Mouse (Mus musculus): Measurements from ENCODE around the gene Slc25a13.

The Slc25a13 gene

GRCm38 (mm10) chr6:6167339-6168126, 49.4 kb downstream of the Slc25a13 start:
- DNase-seq = no peak

- DNase-seq = no peak
These were observed 53.9 kb downstream of the Slc25a13 start for GRCm38 (mm10) chr6:6162993-6163623.

DNA sequence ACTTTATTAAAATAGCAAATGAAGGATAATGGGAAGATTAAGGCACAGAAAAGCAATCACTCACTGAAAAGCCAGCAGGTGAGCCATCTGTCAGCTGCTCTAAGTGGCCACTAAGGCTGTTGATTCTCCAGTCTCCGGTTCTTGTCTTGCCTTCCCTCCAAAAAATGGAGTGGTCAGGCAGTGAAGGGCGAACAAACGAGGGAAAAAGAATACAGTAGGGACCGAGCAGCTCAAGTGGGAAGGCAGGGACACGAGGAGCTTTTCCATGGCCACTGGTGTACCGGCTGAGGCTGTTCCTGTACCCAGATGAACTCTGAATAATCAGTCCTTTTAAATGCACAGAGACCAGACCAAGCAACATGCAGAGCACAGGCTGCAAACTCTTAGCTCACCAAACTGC, 54.8 kb downstream of the Slc25a13 start:
- no peak for DNase-seq

GRCm38 (mm10) chr6:6160645-6161426, 56.1 kb downstream of the Slc25a13 start:
- no peak for DNase-seq

- DNase-seq = no peak
These were observed 57.6 kb downstream of the Slc25a13 start for GRCm38 (mm10) chr6:6159221-6159859.

- DNase-seq = no peak
These were observed 63.5 kb downstream of the Slc25a13 start for GRCm38 (mm10) chr6:6153426-6153825.

GRCm38 (mm10) chr6:6150811-6151210, 66.2 kb downstream of the Slc25a13 start:
- DNase-seq = no peak

GRCm38 (mm10) chr6:6149751-6150150, 67.2 kb downstream of the Slc25a13 start:
- DNase-seq = no peak

DNA sequence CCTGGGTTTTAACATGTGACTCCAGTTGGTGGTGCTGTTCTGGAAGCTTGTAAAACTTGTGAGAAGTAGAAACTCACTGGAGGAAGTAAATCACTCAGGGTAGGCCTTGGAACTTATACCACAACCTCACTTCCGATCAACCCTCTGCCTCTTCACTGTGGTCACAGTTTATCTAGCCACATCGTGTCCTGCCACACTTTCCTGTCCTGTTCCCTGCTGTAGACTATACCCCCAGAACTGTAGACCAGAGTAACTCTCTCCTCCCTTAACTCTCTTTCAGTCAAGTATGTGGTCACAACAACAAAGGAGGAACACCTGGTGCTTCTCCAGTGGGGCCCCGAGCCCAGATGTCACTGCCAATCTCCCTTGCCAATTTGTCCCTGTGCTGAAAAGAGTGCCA, 67.6 kb downstream of the Slc25a13 start:
- DNase-seq = peak in 1 of 2 experiments; percentile 8

DNA sequence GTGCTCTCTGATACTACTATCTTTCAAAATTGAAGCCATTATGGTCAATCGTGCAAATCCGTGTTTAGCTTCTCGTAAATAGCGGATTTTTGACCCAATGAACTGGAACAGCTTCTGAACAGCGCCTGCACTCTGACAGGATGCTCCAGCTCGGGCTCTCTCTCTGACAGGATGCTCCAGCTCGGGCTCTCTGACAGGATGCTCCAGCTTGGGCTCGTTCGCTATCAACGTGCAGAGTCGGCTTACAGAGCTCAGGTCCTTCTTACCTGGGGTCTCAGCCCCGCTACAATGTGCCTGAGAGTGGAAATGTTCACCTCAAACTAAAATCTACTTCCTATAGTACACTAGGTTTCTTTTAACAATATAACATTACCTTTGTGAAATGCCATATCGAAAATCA, 71.6 kb downstream of the Slc25a13 start:
- no peak for DNase-seq

DNA sequence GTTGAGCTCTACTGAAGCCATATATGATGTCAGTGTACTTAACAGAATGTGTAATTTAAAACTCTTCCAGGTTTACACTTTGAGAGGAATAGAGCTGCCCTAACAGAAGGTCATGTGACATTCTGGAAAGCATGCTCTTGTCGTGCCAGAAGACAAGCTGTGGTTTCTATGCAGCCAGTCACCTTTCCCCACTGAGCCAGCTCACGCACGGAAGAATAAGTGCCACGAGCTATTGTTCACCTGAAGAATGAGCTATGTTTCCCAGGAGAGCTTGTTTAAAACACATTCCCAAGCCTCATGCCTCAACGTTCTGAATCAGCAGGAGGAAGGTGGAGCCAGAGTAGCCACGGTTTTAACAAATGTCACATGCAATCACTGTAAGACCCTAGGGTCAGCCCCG, 73.4 kb downstream of the Slc25a13 start:
- DNase-seq = no peak

- DNase-seq = no peak
These were observed 76.6 kb downstream of the Slc25a13 start for GRCm38 (mm10) chr6:6140370-6140769.

DNA sequence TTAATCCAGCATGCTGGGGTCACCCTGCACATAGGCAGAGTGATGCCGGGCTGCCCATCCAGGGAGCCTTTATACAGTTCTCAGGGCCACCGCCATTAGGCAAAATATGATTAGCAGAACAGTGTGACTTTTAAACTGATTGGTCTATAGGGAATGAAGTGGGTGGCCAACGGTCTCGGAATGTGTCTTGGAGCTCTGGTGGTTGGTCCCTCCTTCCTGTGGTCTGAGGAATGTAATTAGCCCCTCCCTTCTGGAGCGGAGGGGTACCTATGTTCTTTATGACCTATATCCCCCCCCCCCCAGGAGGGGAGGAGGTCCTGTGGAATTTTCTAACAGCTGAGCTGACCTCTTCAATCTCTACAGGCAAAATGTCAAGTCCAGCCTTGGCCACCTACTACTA, 77.9 kb downstream of the Slc25a13 start:
- DNase-seq = no peak

DNA sequence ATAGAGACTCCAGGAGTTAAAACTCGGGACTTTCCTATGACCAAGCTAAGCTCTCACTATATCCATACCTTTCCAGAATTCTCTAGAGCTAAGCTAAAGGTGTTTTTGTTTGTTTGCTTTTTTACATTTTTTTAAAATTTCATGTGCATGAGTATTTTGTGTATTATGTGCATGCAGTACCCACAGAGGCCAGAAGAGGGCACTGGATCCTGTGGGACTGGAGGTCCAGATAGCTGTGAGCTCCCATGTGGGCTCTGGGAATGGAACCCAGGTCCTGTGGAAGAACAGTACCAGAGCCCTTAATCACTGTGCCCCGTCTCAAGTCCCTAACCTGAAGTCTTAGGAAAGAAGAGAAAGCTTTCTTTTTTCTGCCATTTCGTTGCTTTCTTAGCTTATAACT, 80.2 kb downstream of the Slc25a13 start:
- DNase-seq = no peak

DNA sequence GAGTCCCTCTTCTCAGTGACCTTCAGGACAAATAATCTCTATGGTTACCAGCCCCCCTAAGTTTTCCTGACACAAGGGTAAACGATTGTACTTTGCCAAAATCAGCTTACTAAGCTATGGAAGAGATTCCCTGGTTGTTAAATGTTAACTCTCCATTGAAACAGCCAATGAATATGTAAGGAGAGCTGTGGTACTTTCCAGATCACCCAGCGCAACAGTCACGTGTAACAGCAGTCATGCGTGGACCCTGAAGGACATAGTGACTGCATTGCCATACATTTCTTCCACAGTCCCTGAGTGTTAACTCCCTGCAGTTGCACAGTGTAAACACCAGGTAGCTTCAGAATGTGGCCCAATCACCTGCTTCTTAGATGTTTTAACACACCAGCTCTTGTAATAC, 82.0 kb downstream of the Slc25a13 start:
- no peak for DNase-seq

- no peak for DNase-seq
These were observed 83.4 kb downstream of the Slc25a13 start for GRCm38 (mm10) chr6:6133556-6134050.

GRCm38 (mm10) chr6:6132047-6132446, 84.9 kb downstream of the Slc25a13 start:
- DNase-seq = no peak

GRCm38 (mm10) chr6:6125620-6126019, 91.4 kb downstream of the Slc25a13 start:
- DNase-seq = no peak

DNA sequence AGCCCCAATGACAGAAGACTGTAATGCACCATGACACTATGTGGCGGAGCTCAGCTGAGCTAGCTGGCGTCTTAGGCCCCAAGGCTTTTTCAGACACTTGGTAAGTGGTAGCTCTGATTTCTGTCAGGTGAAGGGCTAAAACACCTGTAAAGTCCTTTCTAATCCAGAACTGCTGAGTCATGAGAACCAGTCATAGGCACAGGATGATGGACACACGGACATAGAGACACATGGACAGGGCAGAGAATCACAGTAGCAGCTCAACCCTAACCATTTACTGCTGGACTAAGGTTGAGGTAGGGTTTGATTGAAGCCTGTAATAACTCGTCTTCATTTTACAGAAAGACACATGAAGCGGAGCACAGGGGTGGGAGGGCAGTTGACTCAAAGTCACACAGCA, 95.1 kb downstream of the Slc25a13 start:
- DNase-seq = no peak

DNA sequence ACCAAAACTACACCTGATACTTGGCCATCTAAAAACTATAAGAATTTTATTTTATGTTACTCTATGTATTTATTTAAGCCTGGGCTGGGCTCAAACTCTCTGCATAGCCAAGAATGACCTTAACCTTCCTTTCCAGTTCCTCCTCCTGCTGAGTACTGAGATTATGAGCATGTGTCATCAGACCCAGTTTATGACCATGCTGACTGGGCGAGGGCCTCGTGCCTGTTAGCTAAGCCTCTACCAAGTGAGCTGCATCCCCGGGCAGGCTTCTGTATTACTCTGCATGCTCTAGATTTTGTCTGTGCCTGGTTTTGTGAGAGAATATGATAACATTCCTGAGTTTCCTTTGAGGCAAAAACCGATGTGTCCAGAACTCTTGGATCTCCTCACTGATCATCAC, 96.1 kb downstream of the Slc25a13 start:
- DNase-seq = no peak

DNA sequence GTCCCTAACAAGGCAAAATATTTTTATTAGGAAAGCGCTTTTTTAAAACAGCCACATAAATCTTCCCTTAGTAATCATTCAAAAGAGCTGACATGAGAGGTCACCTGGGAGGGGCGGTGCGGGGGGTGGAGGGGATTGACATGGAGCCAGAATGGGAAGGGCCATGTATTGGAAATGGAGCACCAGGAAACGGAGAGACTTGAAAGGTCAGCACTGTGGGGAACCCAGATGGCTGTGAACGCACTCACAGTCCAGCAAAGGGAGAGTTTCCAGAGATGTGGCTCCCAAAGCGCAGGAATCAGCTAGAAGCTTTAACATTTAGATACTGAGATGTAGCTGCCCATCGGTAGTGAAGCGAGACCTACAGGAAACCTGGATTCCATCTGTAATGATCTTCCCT, 101.2 kb downstream of the Slc25a13 start:
- no peak for DNase-seq

GRCm38 (mm10) chr6:6113776-6114175, 103.2 kb downstream of the Slc25a13 start:
- DNase-seq = no peak

Data from thymus, postnatal 36 days (tissue).